Mouse (Mus musculus) bone marrow, adult 2 months (tissue): ENCODE measurements at regions not wholly inside any gene's neighbourhood (a gene's known extent, or its start where the extent isn't known, plus 50 kb on each side); places are given as distances from the start of the nearest gene placed in this dataset.

Experiments used
- H3K27ac ChIP-seq: fragments of 200-500 bp; 2 replicates; pipeline ENCODE4 v1.5.1; 2012; ENCODE audit warnings: low read depth, mild to moderate bottlenecking, control low read depth, inconsistent platforms, low read length; ENCODE audit not compliant: control insufficient read depth, poor library complexity, insufficient read depth
- H3K4me1 ChIP-seq: fragments of 200-500 bp; 2 replicates; pipeline ENCODE4 v1.6.1; 2011; ENCODE audit warnings: low read length; ENCODE audit not compliant: control insufficient read depth, insufficient read depth
- H3K4me3 ChIP-seq: fragments of 200-500 bp; replicated peaks from 2 replicates; pipeline ENCODE3; 2011; ENCODE audit warnings: mild to moderate bottlenecking, low read depth, low read length, control low read depth; ENCODE audit not compliant: control insufficient read depth
- CTCF ChIP-seq: fragments of 200-500 bp; IDR thresholded peaks from 2 replicates; pipeline ENCODE4 v1.5.1; 2011; ENCODE audit warnings: low read length, control low read depth; ENCODE audit not compliant: control insufficient read depth, insufficient read depth
- POLR2A ChIP-seq: fragments of 200-500 bp; IDR thresholded peaks from 2 replicates; pipeline ENCODE4 v1.6.1; 2011; ENCODE audit warnings: low read depth, mild to moderate bottlenecking, control low read depth, low read length, borderline replicate concordance; ENCODE audit not compliant: control insufficient read depth
- WGBS: fragments of 180-500 bp; shearing (Covaris S2); methylation state at CpG from one replicate; pipeline ENCODE4 v1.1.7; 2018; 5-methylcytosine and 5-hydroxymethylcytosine counted together

GRCm38 (mm10) chr2:50967826-50968225 is 181.1 kb downstream of the Rnd3 start:
- Histone ChIP-seq H3K4me3 (no peak overlapping the region), H3K4me1 (no peaks in the 10 kb centered on the region), H3K27ac (no peak overlapping the region)
- no peak for TF ChIP-seq CTCF
- no peak for TF ChIP-seq POLR2A
- 78% methylated on average over 4 of the region's 4 CpGs for WGBS

GRCm38 (mm10) chr2:50967133-50967532 is 181.8 kb downstream of the Rnd3 start:
- no peaks in the 10 kb centered on the region for H3K4me1 ChIP-seq
- H3K27ac ChIP-seq: no peak overlapping the region
- no peak for TF ChIP-seq POLR2A
- TF ChIP-seq CTCF: no peak
- no peak overlapping the region for H3K4me3 ChIP-seq
- 75% methylated on average over 4 of the region's 4 CpGs for WGBS

GRCm38 (mm10) chr2:50965485-50966017 is 183.4 kb downstream of the Rnd3 start:
- TF ChIP-seq POLR2A (no peak), CTCF (no peak)
- 83% methylated on average over 8 of the region's 8 CpGs for WGBS
- Histone ChIP-seq H3K27ac (no peak overlapping the region), H3K4me1 (no peaks in the 10 kb centered on the region), H3K4me3 (no peak overlapping the region)

- no peak for TF ChIP-seq CTCF
- TF ChIP-seq POLR2A: no peak
- no peak overlapping the region for H3K27ac ChIP-seq
- 74% methylated on average over 3 of the region's 3 CpGs for WGBS
- H3K4me1 ChIP-seq: no peaks in the 10 kb centered on the region
- H3K4me3 ChIP-seq: no peak overlapping the region
Measured at GRCm38 (mm10) chr2:50964062-50964461, 184.8 kb downstream of the Rnd3 start.

GRCm38 (mm10) chr2:50961049-50961448 is 187.9 kb downstream of the Rnd3 start:
- Histone ChIP-seq H3K4me3 (no peak overlapping the region), H3K27ac (no peak overlapping the region), H3K4me1 (no peaks in the 10 kb centered on the region)
- TF ChIP-seq CTCF: no peak
- no peak for TF ChIP-seq POLR2A
- WGBS: 23% methylated on average over 4 of the region's 4 CpGs

- Histone ChIP-seq H3K4me3 (no peak overlapping the region), H3K27ac (no peak overlapping the region), H3K4me1 (no peaks in the 10 kb centered on the region)
- 89% methylated on average over 9 of the region's 9 CpGs for WGBS
- TF ChIP-seq POLR2A (no peak), CTCF (no peak)
Measured at GRCm38 (mm10) chr2:50959323-50959722, 189.6 kb downstream of the Rnd3 start.

- Histone ChIP-seq H3K27ac (no peak overlapping the region), H3K4me1 (no peaks in the 10 kb centered on the region), H3K4me3 (no peak overlapping the region)
- WGBS: 78% methylated on average over 6 of the region's 6 CpGs
- TF ChIP-seq POLR2A: no peak
- TF ChIP-seq CTCF: no peak
Measured at GRCm38 (mm10) chr2:50954361-50955066, 194.4 kb downstream of the Rnd3 start.

DNA sequence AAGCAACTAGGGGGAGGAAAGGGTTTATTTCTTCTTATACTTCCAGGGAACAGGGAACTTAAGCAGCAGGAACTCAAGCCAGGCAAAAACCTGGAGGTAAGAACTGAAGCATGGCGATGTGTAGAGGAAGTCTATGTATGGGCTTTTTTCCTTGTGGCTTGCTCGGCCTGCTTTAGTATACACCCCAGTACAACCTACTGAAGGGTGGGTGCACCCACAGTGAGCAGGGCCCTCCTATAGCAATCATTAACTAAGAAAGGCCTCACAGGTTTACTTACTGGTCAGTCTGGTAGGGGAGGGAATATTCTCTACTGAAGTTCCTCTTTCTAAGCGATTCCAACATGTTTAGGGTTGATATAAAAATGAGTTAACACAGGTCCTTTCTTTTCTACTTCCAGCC is 197.9 kb downstream of the Rnd3 start:
- no peak overlapping the region for H3K4me3 ChIP-seq
- TF ChIP-seq POLR2A (no peak), CTCF (no peak)
- WGBS: 51% methylated on average over 3 of the region's 3 CpGs
- no peak overlapping the region for H3K27ac ChIP-seq
- no peaks in the 10 kb centered on the region for H3K4me1 ChIP-seq

GRCm38 (mm10) chr2:50949717-50950116 is 199.2 kb downstream of the Rnd3 start:
- no peak for TF ChIP-seq POLR2A
- no peak for TF ChIP-seq CTCF
- WGBS: 85% methylated on average over 4 of the region's 4 CpGs
- Histone ChIP-seq H3K4me3 (no peak overlapping the region), H3K27ac (no peak overlapping the region), H3K4me1 (no peaks in the 10 kb centered on the region)

GRCm38 (mm10) chr2:50945526-50945925 is 203.4 kb downstream of the Rnd3 start:
- 81% methylated on average over 4 of the region's 4 CpGs for WGBS
- no peak for TF ChIP-seq POLR2A
- no peak for TF ChIP-seq CTCF
- Histone ChIP-seq H3K4me3 (no peak overlapping the region), H3K4me1 (no peaks in the 10 kb centered on the region), H3K27ac (no peak overlapping the region)
